Mouse (Mus musculus): Measurements from ENCODE around the gene Prtn3.
A peak's percentile ranks its signal among the peaks of the same experiment; 100 is the strongest.

The Prtn3 gene

GRCm38 (mm10) chr10:79855558-79856184 is 18.6 kb upstream of the Prtn3 start:
- peak; percentile 60 for DNase-seq (ENCODE audit: low spot score)

GRCm38 (mm10) chr10:79856280-79856679 is 18.0 kb upstream of the Prtn3 start:
- DNase-seq (ENCODE audit: low spot score), result no peak

- no peak for DNase-seq (ENCODE audit: low spot score)
These were observed 17.4 kb upstream of the Prtn3 start for GRCm38 (mm10) chr10:79856704-79857451.

GRCm38 (mm10) chr10:79857452-79857811 is 16.8 kb upstream of the Prtn3 start:
- peak; percentile 75 for DNase-seq (ENCODE audit: low spot score)

- DNase-seq (ENCODE audit: low spot score), result no peak
These were observed 16.4 kb upstream of the Prtn3 start for GRCm38 (mm10) chr10:79857894-79858293.

GRCm38 (mm10) chr10:79858416-79859074 is 15.7 kb upstream of the Prtn3 start:
- no peak for DNase-seq (ENCODE audit: low spot score)

GRCm38 (mm10) chr10:79859116-79859515 is 15.2 kb upstream of the Prtn3 start:
- DNase-seq (ENCODE audit: low spot score), result no peak

- DNase-seq (ENCODE audit: low spot score), result no peak
These were observed 14.0 kb upstream of the Prtn3 start for GRCm38 (mm10) chr10:79860079-79860911.

- DNase-seq (ENCODE audit: low spot score), result no peak
These were observed 12.8 kb upstream of the Prtn3 start for GRCm38 (mm10) chr10:79861230-79862048.

GRCm38 (mm10) chr10:79862049-79862788 is 12.1 kb upstream of the Prtn3 start:
- DNase-seq (ENCODE audit: low spot score), result no peak

- DNase-seq (ENCODE audit: low spot score), result no peak
These were observed 11.4 kb upstream of the Prtn3 start for GRCm38 (mm10) chr10:79862925-79863324.

GRCm38 (mm10) chr10:79864351-79865188 is 9.7 kb upstream of the Prtn3 start:
- DNase-seq (ENCODE audit: low spot score), result no peak

GRCm38 (mm10) chr10:79865189-79865601 is 9.1 kb upstream of the Prtn3 start:
- no peak for DNase-seq (ENCODE audit: low spot score)

GRCm38 (mm10) chr10:79865801-79866295 is 8.4 kb upstream of the Prtn3 start:
- no peak for DNase-seq (ENCODE audit: low spot score)

GRCm38 (mm10) chr10:79866601-79867000 is 7.7 kb upstream of the Prtn3 start:
- DNase-seq (ENCODE audit: low spot score), result no peak

GRCm38 (mm10) chr10:79871845-79872244 is 2.4 kb upstream of the Prtn3 start:
- DNase-seq (ENCODE audit: low spot score), result no peak

GRCm38 (mm10) chr10:79872862-79873261 is 1.4 kb upstream of the Prtn3 start:
- DNase-seq (ENCODE audit: low spot score), result no peak

- DNase-seq (ENCODE audit: low spot score), result no peak
These were observed 963 bp upstream of the Prtn3 start for GRCm38 (mm10) chr10:79873313-79873712.

GRCm38 (mm10) chr10:79873715-79874289 is 474 bp upstream of the Prtn3 start:
- DNase-seq (ENCODE audit: low spot score), result no peak

Data from urinary bladder, postnatal 14 days (tissue).